Mouse (Mus musculus) lung, embryonic 15.5 days (tissue): ENCODE results near the gene Wipi1. TPM values are rescaled to one million over a fixed set of nuclear protein-coding genes. Genes with fewer than 3 reads are reported as not detected.
"Not testable (repeated sequence)": the region's sequence is repeated elsewhere in the genome, so short reads cannot be mapped to it uniquely, and the experiment has no call there.

Experiments
- ATAC-seq: fragments of 200-750 bp; cut with Nextera tagmentation; 2 replicates; pipeline ENCODE4 v1.8.0; 2017; ENCODE audit warnings: moderate number of reproducible peaks, borderline replicate concordance; ENCODE audit not compliant: low FRiP score, low TSS enrichment; ENCODE audit errors: extremely low read depth
- H3K27ac ChIP-seq: fragments of 300-500 bp; sonication (generic); 2 replicates; pipeline ENCODE4 v1.5.1; 2015; ENCODE audit warnings: moderate library complexity, mild to moderate bottlenecking, inconsistent platforms
- H3K27me3 ChIP-seq: fragments of 300-500 bp; sonication (generic); 2 replicates; pipeline ENCODE4 v1.6.1; 2015; ENCODE audit warnings: inconsistent platforms
- H3K36me3 ChIP-seq: fragments of 300-500 bp; sonication (generic); 2 replicates; pipeline ENCODE4 v1.6.1; 2015; ENCODE audit warnings: inconsistent platforms
- H3K4me1 ChIP-seq: fragments of 300-500 bp; sonication (generic); 2 replicates; pipeline ENCODE4 v1.6.1; 2015; ENCODE audit warnings: inconsistent platforms
- H3K4me2 ChIP-seq: fragments of 300-500 bp; sonication (generic); 2 replicates; pipeline ENCODE4 v1.6.1; 2015; ENCODE audit warnings: inconsistent platforms, mild to moderate bottlenecking, moderate library complexity
- H3K4me3 ChIP-seq: fragments of 300-500 bp; sonication (generic); 2 replicates; pipeline ENCODE4 v1.5.1; 2015; ENCODE audit warnings: mild to moderate bottlenecking, inconsistent platforms
- H3K9ac ChIP-seq: fragments of 300-500 bp; sonication (generic); 2 replicates; pipeline ENCODE4 v1.6.1; 2015; ENCODE audit warnings: inconsistent platforms
- H3K9me3 ChIP-seq: fragments of 300-500 bp; sonication (generic); 2 replicates; pipeline ENCODE4 v1.6.1; 2016; ENCODE audit warnings: inconsistent platforms
- WGBS: fragments of 180-500 bp; shearing (Covaris S2); methylation state at CpG from one replicate; pipeline ENCODE4 v1.1.7; 2015; 5-methylcytosine and 5-hydroxymethylcytosine counted together
- polyA plus RNA-seq: library from polyadenylated mRNA; unstranded; fragments of >200 nt; fragmentation: Nextera tagmentation; extraction: Ambion mirVana; gene quantifications from 2 replicates; pipeline ENCODE4 v1.2.1, GENCODE M21; 2015

The Wipi1 gene
- polyA plus RNA-seq, 1 experiment from 2014 or later = 44.6 TPM

GRCm38 (mm10) chr11:109641498-109642222, 29.9 kb upstream of the Wipi1 start:
- Histone ChIP-seq H3K36me3 (no peaks in the 10 kb centered on the region), H3K27ac (peak overlapping the region; percentile 45), H3K9ac (no peak overlapping the region), H3K4me1 (peaks cover 8% of the 10 kb centered on the region), H3K4me2 (no peak overlapping the region), H3K27me3 (no peaks in the 10 kb centered on the region), H3K4me3 (no peak overlapping the region), H3K9me3 (no peaks in the 10 kb centered on the region)
- peak; percentile 83 for ATAC-seq
- 57% methylated on average over 5 of the region's 5 CpGs for WGBS

DNA sequence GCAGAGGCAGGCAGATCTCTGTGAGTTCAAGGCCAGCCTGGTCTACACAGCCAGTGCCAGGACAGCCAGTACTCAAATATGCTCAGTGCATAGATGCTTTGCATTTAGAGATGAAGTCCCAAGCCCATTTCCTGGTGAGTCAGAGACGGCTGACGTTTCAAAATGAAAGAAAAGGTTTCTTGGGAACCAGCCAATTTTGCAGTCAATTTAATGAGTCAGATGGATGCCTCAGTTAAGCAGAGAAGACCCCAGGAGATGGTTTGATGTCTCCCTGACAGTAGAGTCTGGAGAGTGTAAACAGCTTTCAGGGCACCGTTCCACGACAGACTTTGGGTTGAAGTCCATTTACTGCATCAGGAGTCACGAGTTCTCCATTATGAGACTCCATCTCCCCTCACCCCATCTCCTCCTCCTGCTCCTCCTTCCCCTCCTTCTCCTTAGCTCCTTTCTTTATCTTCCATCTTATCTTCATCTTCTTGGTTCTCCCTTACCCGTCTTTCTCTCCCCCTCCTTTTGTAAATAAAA, 24.2 kb upstream of the Wipi1 start:
- H3K27me3 ChIP-seq = no peaks in the 10 kb centered on the region
- no peaks in the 10 kb centered on the region for H3K9me3 ChIP-seq
- H3K36me3 ChIP-seq = no peaks in the 10 kb centered on the region
- no peak overlapping the region for H3K4me3 ChIP-seq
- H3K9ac ChIP-seq = no peak overlapping the region
- no peak for ATAC-seq
- 32% methylated on average over 6 of the region's 6 CpGs for WGBS
- no peaks in the 10 kb centered on the region for H3K4me1 ChIP-seq
- no peak overlapping the region for H3K27ac ChIP-seq
- H3K4me2 ChIP-seq = no peak overlapping the region

DNA sequence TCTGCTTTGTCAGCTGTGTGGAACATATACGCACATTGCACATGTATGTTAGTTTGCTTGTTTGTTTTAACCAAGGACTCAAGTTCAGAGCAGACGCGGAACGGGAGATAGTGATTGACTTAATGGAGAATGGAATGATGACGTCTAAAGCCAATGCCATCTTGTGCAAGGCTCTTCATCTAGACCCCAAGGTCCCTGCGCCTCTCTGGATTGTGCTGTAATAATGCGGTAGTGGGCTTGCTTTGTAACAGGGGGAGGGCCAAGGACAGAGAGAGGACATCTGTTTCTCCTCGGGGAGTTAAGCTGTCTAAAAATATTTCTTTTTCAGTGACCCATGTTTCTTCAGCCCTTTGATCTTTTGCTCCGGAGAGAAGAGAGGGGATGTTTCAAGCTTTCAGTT, 23.2 kb upstream of the Wipi1 start:
- ATAC-seq = no peak

DNA sequence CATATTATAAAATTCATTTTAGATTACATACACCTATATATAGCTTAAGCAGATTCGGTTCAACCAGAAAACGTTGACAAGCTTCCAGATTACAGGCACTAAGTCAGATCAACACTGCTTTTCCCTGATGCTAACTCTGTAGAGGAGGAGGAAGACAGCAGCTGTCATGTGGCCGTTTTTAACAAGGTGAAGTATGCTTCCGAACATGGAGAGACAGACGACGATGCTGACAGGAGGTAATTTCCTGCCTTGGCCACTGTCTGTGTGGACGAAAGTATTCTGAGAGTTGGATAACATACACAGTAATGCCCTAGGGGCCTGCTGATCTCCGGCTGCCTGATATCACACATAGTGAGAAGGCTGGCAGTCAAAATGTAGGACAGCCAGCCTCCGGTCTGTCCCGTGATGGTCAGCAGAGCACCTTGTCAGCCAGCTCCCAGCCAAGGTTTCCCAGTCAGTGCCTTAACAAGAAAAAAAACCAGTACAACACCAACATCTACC, 17.3 kb upstream of the Wipi1 start:
- 43% methylated on average over 10 of the region's 10 CpGs for WGBS
- no peaks in the 10 kb centered on the region for H3K27me3 ChIP-seq
- no peaks in the 10 kb centered on the region for H3K9me3 ChIP-seq
- no peak overlapping the region for H3K9ac ChIP-seq
- H3K4me3 ChIP-seq = no peak overlapping the region
- no peaks in the 10 kb centered on the region for H3K4me1 ChIP-seq
- H3K4me2 ChIP-seq = no peak overlapping the region
- H3K36me3 ChIP-seq = no peaks in the 10 kb centered on the region
- no peak overlapping the region for H3K27ac ChIP-seq
- ATAC-seq = no peak

More for the DNA sequence above, 23.2 kb upstream of the Wipi1 start:
- Histone ChIP-seq H3K9me3 (no peaks in the 10 kb centered on the region), H3K4me3 (no peak overlapping the region), H3K4me1 (no peaks in the 10 kb centered on the region), H3K36me3 (no peaks in the 10 kb centered on the region), H3K9ac (no peak overlapping the region), H3K4me2 (no peak overlapping the region), H3K27me3 (no peaks in the 10 kb centered on the region), H3K27ac (no peak overlapping the region)
- 60% methylated on average over 9 of the region's 9 CpGs for WGBS

GRCm38 (mm10) chr11:109628099-109628498, 16.3 kb upstream of the Wipi1 start:
- Histone ChIP-seq H3K9me3 (no peaks in the 10 kb centered on the region), H3K27me3 (no peaks in the 10 kb centered on the region), H3K9ac (no peak overlapping the region), H3K36me3 (no peaks in the 10 kb centered on the region), H3K27ac (no peak overlapping the region), H3K4me2 (no peak overlapping the region), H3K4me1 (peaks cover 2% of the 10 kb centered on the region), H3K4me3 (no peak overlapping the region)
- WGBS = 80% methylated on average over 3 of the region's 3 CpGs
- ATAC-seq = no peak

DNA sequence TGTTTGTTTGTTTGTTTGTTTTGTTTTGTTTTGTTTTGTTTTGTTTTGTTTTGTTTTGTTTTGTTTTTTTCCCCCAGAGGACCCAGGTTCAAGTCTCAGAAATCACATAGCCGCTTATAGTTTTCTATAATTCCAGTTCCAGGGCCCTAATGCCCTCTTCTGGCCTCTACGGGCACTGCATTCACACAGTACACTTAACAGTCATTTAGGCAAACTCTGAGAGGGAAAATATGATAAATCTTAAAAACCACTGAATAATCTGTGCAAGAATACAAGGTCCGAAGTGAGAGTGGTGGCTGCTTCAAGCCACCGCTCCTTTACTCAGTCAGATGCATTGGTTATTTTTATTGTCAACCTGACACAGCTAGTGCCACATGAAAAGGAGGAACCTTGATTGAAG, 15.9 kb upstream of the Wipi1 start:
- Histone ChIP-seq H3K9me3 (no peaks in the 10 kb centered on the region), H3K27ac (no peak overlapping the region), H3K27me3 (no peaks in the 10 kb centered on the region), H3K4me3 (no peak overlapping the region), H3K4me1 (peaks cover 7% of the 10 kb centered on the region), H3K4me2 (no peak overlapping the region), H3K9ac (no peak overlapping the region), H3K36me3 (no peaks in the 10 kb centered on the region)
- ATAC-seq = no peak
- 89% methylated on average over 4 of the region's 4 CpGs for WGBS

- no peak for ATAC-seq
- Histone ChIP-seq H3K4me2 (no peak overlapping the region), H3K4me1 (peaks cover 14% of the 10 kb centered on the region), H3K27ac (no peak overlapping the region), H3K9me3 (no peaks in the 10 kb centered on the region), H3K4me3 (no peak overlapping the region), H3K9ac (no peak overlapping the region), H3K36me3 (no peaks in the 10 kb centered on the region), H3K27me3 (no peaks in the 10 kb centered on the region)
- 69% methylated on average over 7 of the region's 7 CpGs for WGBS
Measured at GRCm38 (mm10) chr11:109623238-109623637, 11.5 kb upstream of the Wipi1 start.

DNA sequence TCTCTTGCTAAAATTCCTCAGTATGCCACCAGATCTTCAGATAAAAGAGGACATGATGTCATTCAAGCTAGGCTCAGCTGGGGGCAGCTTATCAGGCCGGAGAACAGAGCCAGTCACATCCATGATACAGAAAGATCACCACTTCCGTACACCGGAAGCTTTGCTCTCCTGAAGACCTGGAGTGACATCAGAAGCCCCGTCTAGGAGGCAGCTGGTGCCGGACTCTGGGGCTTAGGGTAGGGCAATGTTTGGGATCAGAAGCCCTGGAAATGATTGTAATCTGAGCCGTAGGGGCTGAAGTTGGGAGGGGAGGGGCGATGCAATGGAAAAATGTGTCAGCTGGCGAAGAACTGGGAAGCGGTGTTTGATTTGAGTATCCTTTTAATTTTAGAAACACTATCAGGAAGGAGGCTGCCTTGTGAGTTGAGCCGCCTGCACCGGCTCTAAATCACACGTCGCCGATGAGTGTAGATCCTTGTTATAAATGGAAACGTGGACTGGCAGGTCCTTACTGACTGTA, 10.8 kb upstream of the Wipi1 start:
- peak; percentile 53; the same call in 1 of the 2 replicates for ATAC-seq
- 4% methylated on average over 15 of the region's 15 CpGs for WGBS

GRCm38 (mm10) chr11:109621183-109621582, 9.4 kb upstream of the Wipi1 start:
- no peaks in the 10 kb centered on the region for H3K36me3 ChIP-seq
- no peak for ATAC-seq
- no peak overlapping the region for H3K27ac ChIP-seq
- no peaks in the 10 kb centered on the region for H3K27me3 ChIP-seq
- H3K9me3 ChIP-seq = no peaks in the 10 kb centered on the region
- WGBS = 10% methylated on average over 2 of the region's 2 CpGs
- peaks cover 23% of the 10 kb centered on the region for H3K4me1 ChIP-seq
- H3K4me3 ChIP-seq = no peak overlapping the region
- H3K9ac ChIP-seq = no peak overlapping the region
- H3K4me2 ChIP-seq = no peak overlapping the region

More for the DNA sequence above, 10.8 kb upstream of the Wipi1 start:
- H3K9me3 ChIP-seq = no peaks in the 10 kb centered on the region
- H3K4me3 ChIP-seq = peak overlapping the region; percentile 27
- no peak overlapping the region for H3K27ac ChIP-seq
- peaks cover 14% of the 10 kb centered on the region for H3K4me1 ChIP-seq
- no peaks in the 10 kb centered on the region for H3K27me3 ChIP-seq
- peak overlapping the region; percentile 57 for H3K4me2 ChIP-seq
- H3K9ac ChIP-seq = peak overlapping the region; percentile 29; the same call in 1 of the 2 replicates
- no peaks in the 10 kb centered on the region for H3K36me3 ChIP-seq

DNA sequence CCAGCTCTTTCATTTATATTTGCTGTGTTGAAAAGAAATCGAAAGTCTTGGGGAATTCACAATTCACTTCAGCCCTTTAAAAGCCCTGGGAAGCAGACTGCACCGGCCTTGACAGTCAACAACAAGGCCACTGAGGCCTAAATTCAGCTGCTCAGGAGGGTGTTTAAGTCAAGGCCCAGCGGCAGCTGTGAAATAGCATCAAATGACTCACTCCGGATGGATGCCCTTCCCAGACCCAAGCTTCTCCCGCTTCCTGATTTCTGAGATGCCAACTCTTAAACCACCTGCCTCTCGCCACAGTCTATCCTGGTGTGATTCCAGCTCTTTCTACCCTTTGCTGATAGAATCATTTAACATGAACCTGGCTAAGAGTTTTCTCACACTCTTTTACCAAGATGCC, 8.6 kb upstream of the Wipi1 start:
- no peaks in the 10 kb centered on the region for H3K36me3 ChIP-seq
- H3K27ac ChIP-seq = no peak overlapping the region
- peaks cover 23% of the 10 kb centered on the region for H3K4me1 ChIP-seq
- H3K9ac ChIP-seq = no peak overlapping the region
- no peak overlapping the region for H3K4me3 ChIP-seq
- H3K27me3 ChIP-seq = no peaks in the 10 kb centered on the region
- no peak for ATAC-seq
- no peak overlapping the region for H3K4me2 ChIP-seq
- no peaks in the 10 kb centered on the region for H3K9me3 ChIP-seq
- WGBS = 73% methylated on average over 6 of the region's 6 CpGs

- not testable (repeated sequence) for H3K27me3 ChIP-seq, ATAC-seq, H3K9ac ChIP-seq, H3K27ac ChIP-seq, H3K36me3 ChIP-seq, H3K4me2 ChIP-seq, H3K9me3 ChIP-seq, H3K4me3 ChIP-seq
- WGBS = 38% methylated on average over 8 of the region's 8 CpGs
- H3K4me1 ChIP-seq = peaks cover 23% of the 10 kb centered on the region
Measured at GRCm38 (mm10) chr11:109619055-109619454, 7.3 kb upstream of the Wipi1 start.

- no peak for ATAC-seq
- WGBS = 42% methylated on average over 4 of the region's 4 CpGs
- Histone ChIP-seq H3K9me3 (no peaks in the 10 kb centered on the region), H3K4me1 (peaks cover 21% of the 10 kb centered on the region; the same call in 1 of the 2 replicates), H3K36me3 (no peaks in the 10 kb centered on the region), H3K27ac (no peak overlapping the region), H3K4me2 (no peak overlapping the region), H3K27me3 (no peaks in the 10 kb centered on the region), H3K4me3 (no peak overlapping the region), H3K9ac (no peak overlapping the region)
Measured at GRCm38 (mm10) chr11:109616766-109617165, 5.0 kb upstream of the Wipi1 start.
